Comparison of ENCODE assay signal across 8 mouse cellular contexts in the genomic region with DNA sequence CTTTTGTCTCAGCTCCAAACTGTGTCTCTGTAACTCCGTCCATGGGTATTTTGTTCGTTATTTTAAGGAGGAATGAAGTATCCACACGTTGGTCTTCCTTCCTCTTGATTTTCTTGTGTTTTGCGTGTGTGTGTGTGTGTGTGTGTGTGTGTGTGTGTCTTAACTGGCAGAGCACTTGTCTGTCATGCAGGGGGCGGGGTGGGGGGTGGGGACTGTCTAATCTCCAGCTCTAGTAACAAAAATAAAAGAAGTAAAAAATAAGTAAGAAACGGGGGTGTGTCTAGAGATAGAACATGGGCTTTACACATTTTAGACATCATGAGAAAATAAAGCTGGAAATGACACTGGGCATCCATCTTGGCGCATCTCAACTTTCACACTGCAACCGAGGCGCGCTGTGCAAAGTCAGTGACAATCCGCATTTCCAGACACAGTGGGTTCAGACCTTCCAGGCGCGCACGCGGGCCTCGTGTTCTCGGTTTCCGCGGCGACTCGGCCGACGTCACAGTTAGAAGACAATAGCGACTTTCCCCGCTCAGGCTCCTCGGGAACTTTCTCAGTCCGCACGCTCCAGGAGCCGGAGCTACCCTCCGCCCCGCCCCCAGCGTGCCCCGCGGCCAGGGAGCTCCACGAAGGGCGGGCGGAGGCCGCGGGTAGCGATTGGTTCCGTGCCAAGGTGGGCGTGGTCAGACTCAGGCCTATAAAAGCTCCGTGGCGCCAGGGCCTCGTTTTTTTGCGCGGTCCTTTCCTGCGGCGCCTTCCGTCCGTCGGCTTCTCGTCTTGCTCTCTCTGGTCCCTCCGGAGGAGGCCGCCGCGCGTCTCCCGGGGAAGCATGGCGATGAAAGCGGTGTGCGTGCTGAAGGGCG. TPM values are rescaled to one million over a fixed set of nuclear protein-coding genes. Genes with fewer than 3 reads are reported as not detected.
DNase-seq lines count a peak whose midpoint lies in the region; ATAC-seq and TF ChIP-seq lines count a peak whose summit lies in the region.

A gene (plus strand): TSS at position 729 of the 866 bp plus-strand sequence.

- no peaks in the 10 kb centered on the region for H3K9me3 ChIP-seq in heart, embryonic 10.5 days
- H3K9me3 ChIP-seq in kidney, embryonic 15.5 days (replicated peaks): no peaks in the 10 kb centered on the region

- 2% methylated on average over 58 of the region's 63 CpGs for WGBS in heart, embryonic 10.5 days
- WGBS in kidney, embryonic 15.5 days: 1% methylated on average over 63 of the region's 63 CpGs

- H3K4me2 ChIP-seq in kidney, embryonic 15.5 days: peak within 1 kb of the TSS; percentile 77

- no peaks in the 10 kb centered on the region for H3K27me3 ChIP-seq in heart, embryonic 10.5 days (ENCODE audit: insufficient read depth, poor library complexity, severe bottlenecking)
- no peaks in the 10 kb centered on the region for H3K27me3 ChIP-seq in kidney, embryonic 15.5 days

- peaks cover 21% of the 10 kb centered on the region for H3K36me3 ChIP-seq in heart, embryonic 10.5 days
- H3K36me3 ChIP-seq in kidney, embryonic 15.5 days: peaks cover 24% of the 10 kb centered on the region

- peak; percentile 95 for DNase-seq in A20 (ENCODE audit: low read depth, low spot score)
- DNase-seq in heart, embryonic 10.5 days (ENCODE audit: low spot score): peak; percentile 98
- peak; percentile 98 for DNase-seq in liver
- DNase-seq in spleen, postnatal 4 days (ENCODE audit: low spot score in 2 of 2): peak; percentile 99 to 100

- TF ChIP-seq POLR2A in bone marrow macrophage, adult 2 months (IDR thresholded peaks at IDR 0.05; ENCODE audit: borderline replicate concordance, low read depth, low read length): peak; percentile 95
- peak; percentile 99 for TF ChIP-seq POLR2A in embryonic fibroblast, embryonic 13.5 days (IDR thresholded peaks at IDR 0.05; ENCODE audit: low read depth, low read length)

- H3K4me3 ChIP-seq in bone marrow macrophage, adult 2 months (ENCODE audit: insufficient read depth, low read length): peak within 1 kb of the TSS; percentile 94
- peak within 1 kb of the TSS; percentile 73 for H3K4me3 ChIP-seq in embryonic fibroblast, embryonic 13.5 days (ENCODE audit: insufficient read depth, low read length)
- peak within 1 kb of the TSS; percentile 91 for H3K4me3 ChIP-seq in heart, embryonic 10.5 days
- H3K4me3 ChIP-seq in kidney, embryonic 15.5 days (replicated peaks): peak within 1 kb of the TSS; percentile 80

- ATAC-seq in kidney, embryonic 15.5 days (replicated peaks; ENCODE audit: low FRiP score): peak; percentile 97
- peak; percentile 86 for ATAC-seq in monocyte, adult 5-6 weeks (replicated peaks; ENCODE audit: insufficient number of reproducible peaks, low FRiP score, low TSS enrichment, poor library complexity, severe bottlenecking)

- TF ChIP-seq CTCF in bone marrow macrophage, adult 2 months (IDR thresholded peaks at IDR 0.05; ENCODE audit: low read depth, low read length): no peak
- TF ChIP-seq CTCF in embryonic fibroblast, embryonic 13.5 days (IDR thresholded peaks at IDR 0.05; ENCODE audit: borderline replicate concordance, insufficient read depth, low read length): no peak

- H3K27ac ChIP-seq in bone marrow macrophage, adult 2 months (ENCODE audit: insufficient read depth, low read depth, low read length): peak within 1 kb of the TSS; percentile 81
- peak within 1 kb of the TSS; percentile 66 for H3K27ac ChIP-seq in embryonic fibroblast, embryonic 13.5 days (ENCODE audit: insufficient read depth, low read length)
- peak within 1 kb of the TSS; percentile 97 for H3K27ac ChIP-seq in heart, embryonic 10.5 days
- H3K27ac ChIP-seq in kidney, embryonic 15.5 days: peak within 1 kb of the TSS; percentile 94

- H3K4me1 ChIP-seq in bone marrow macrophage, adult 2 months (ENCODE audit: control insufficient read depth, insufficient read depth, low read length): peaks cover 17% of the 10 kb centered on the region
- peaks cover 3% of the 10 kb centered on the region for H3K4me1 ChIP-seq in embryonic fibroblast, embryonic 13.5 days (ENCODE audit: control insufficient read depth, insufficient read depth, low read length)
- peaks cover 24% of the 10 kb centered on the region for H3K4me1 ChIP-seq in heart, embryonic 10.5 days
- H3K4me1 ChIP-seq in kidney, embryonic 15.5 days: peaks cover 21% of the 10 kb centered on the region

- H3K9ac ChIP-seq in kidney, embryonic 15.5 days: peak within 1 kb of the TSS; percentile 92

RNA-seq across cellular contexts. Expression of the gene that starts here (rescaled TPM):
- 892 and 932 TPM in 2 replicates for polyA plus RNA-seq in bone marrow macrophage, adult 2 months (2012; ENCODE audit: insufficient read depth, insufficient read length, missing spikeins)
- polyA plus RNA-seq in embryonic fibroblast, embryonic 13.5 days (2011; ENCODE audit: insufficient read length, low read depth, missing spikeins): 370 and 487 TPM in 2 replicates
- polyA plus RNA-seq in heart, embryonic 10.5 days (2016; fragmentation: Nextera tagmentation; extraction: Ambion mirVana): 1,054 and 1,279 TPM in 2 replicates
- 1,196 and 1,217 TPM in 2 replicates for polyA plus RNA-seq in kidney, embryonic 15.5 days (2015; fragmentation: Nextera tagmentation; extraction: Ambion mirVana)
- 453 to 604 TPM (median 584 TPM) in 3 replicates for total RNA-seq in monocyte, adult 5-6 weeks (2017)

Comparison
In these comparisons a context has a peak if more than half of its experiments do, and no peak if none do; other contexts are left out.
1. Peak in every context shown above with its lines: DNase-seq, ATAC-seq, H3K4me3 ChIP-seq and H3K27ac ChIP-seq.